Mouse (Mus musculus) frontal cortex, adult (tissue): ENCODE results near the gene Gja1.
A peak's percentile ranks its signal among the peaks of the same experiment; 100 is the strongest.

Experiments
- ATAC-seq: cut with Nextera tagmentation; 2 replicates; pipeline ENCODE4 v1.9.2; 2017; ENCODE audit warnings: mild to moderate bottlenecking, moderate library complexity, mixed read lengths; ENCODE audit not compliant: low TSS enrichment

Gja1 gene

GRCm38 (mm10) chr10:56415894-56416570 lies 38.9 kb downstream of the Gja1 start:
- no peak for ATAC-seq

- no peak for ATAC-seq
Measured at GRCm38 (mm10) chr10:56422518-56422917, 45.4 kb downstream of the Gja1 start.

- ATAC-seq = 0 out of 2 replicates have a peak, but pooled peaks have one; percentile 31
Measured at GRCm38 (mm10) chr10:56425016-56425798, 48.1 kb downstream of the Gja1 start.

GRCm38 (mm10) chr10:56426369-56426768 lies 49.2 kb downstream of the Gja1 start:
- ATAC-seq = no peak

- no peak for ATAC-seq
Measured at GRCm38 (mm10) chr10:56427382-56427781, 50.3 kb downstream of the Gja1 start.

- no peak for ATAC-seq
Measured at GRCm38 (mm10) chr10:56427827-56428226, 50.7 kb downstream of the Gja1 start.

- ATAC-seq = no peak
Measured at GRCm38 (mm10) chr10:56429011-56429410, 51.9 kb downstream of the Gja1 start.

- peak; percentile 70 for ATAC-seq
Measured at GRCm38 (mm10) chr10:56431600-56432389, 54.7 kb downstream of the Gja1 start.

GRCm38 (mm10) chr10:56432390-56432709 lies 55.2 kb downstream of the Gja1 start:
- no peak for ATAC-seq

- ATAC-seq = no peak
Measured at GRCm38 (mm10) chr10:56437290-56437689, 60.2 kb downstream of the Gja1 start.

GRCm38 (mm10) chr10:56439638-56440037 lies 62.5 kb downstream of the Gja1 start:
- ATAC-seq = no peak

GRCm38 (mm10) chr10:56444457-56444856 lies 67.3 kb downstream of the Gja1 start:
- ATAC-seq = no peak

GRCm38 (mm10) chr10:56449030-56449429 lies 71.9 kb downstream of the Gja1 start:
- ATAC-seq = no peak
